Mouse (Mus musculus) spleen, embryonic (tissue): ENCODE data around the gene Gm572.

Experiments used
- CTCF ChIA-PET: fragments of 350-600 bp; sonication (Branson Sonifier 250); formaldehyde crosslinking; loops from one replicate; lab custom pipeline; 2022; lab: Charles Lee

Gene Gm572

GRCm38 (mm10) chr4:148664021-148664420 is 20.9 kb downstream of the Gm572 start:
- CTCF ChIA-PET, result no interaction called here

- CTCF ChIA-PET, result no interaction called here
Observed at GRCm38 (mm10) chr4:148667006-148667755, 24.1 kb downstream of the Gm572 start.

DNA sequence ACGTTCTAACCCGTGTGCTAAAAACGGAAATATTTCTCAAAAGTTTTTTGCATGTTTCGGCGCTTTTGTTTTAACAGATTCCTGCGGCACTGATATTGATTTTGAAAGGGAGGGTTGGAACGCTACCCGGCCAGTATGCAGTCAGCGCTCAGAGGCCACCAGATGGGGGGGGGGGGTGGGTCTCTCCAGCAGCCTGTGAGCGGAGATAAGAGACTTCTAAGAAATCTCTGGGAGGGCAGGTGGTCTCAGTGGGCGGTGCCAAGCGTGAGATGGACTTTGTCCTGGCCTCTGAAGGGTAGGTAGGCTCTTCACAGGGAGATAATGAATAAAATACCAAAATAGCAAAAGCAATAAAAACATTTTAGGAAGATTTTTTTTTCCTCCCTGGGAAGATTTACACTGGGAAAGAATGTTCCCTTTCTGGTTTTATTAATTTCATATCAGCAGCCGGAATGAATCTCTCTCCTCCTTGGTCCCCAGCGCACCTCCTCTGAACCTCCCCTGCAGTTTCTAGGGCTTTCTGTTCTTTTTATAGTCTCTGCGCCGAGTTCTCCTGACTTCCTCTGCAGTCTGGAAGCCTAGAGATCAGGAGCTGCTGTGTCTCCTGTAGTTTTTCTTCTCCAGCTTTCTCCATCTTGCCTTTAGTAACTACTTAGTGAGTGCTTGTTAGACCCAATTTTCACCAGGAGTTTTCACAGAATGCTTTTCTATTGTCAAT is 28.3 kb downstream of the Gm572 start:
- CTCF ChIA-PET, result no interaction called here

GRCm38 (mm10) chr4:148675043-148675442 is 31.9 kb downstream of the Gm572 start:
- CTCF ChIA-PET, result no interaction called here

DNA sequence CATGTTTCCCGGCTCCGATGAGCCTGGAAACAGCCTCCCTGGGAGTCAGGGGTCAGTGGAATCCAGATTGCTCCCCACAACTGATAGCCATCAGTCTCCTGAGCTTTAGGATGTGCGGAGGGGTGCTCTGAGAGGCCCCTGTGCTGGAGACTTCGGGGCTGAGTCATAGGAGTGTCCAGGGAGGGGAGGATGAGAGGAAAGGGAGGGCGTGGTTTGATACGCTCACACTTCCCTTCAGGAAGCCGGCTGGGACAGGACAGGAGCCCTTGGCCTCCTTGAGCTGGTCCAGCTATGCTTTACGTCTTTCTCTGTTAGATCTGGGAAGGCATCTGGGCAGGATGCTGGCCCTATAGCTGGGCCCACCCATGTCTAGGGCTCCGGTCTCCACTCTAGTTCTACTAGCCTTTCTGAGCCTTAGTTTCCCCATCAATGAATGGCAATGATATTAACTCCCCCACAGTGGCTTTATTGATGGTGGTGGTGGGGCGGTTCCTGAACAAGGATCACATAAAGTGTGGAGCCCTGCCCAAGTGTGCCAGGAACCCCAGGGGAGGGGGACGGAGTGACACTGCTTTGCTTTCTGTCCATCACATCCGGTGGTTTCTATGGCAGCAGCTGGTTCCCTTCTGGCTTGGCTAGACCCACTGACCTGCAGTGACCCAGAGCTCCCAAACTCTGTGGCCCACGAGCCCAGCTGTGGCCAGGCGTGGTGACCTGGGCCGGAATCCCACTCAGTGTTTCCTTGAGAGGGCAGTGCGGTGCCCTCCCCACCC is 33.3 kb downstream of the Gm572 start:
- CTCF ChIA-PET, result no interaction called here

GRCm38 (mm10) chr4:148676961-148677637 is 34.0 kb downstream of the Gm572 start:
- CTCF ChIA-PET, result interaction anchor here (0.6 kb wide), 1 partner anchor 518 kb away, joined by 3 read pairs; no protein-coding TSS in a partner anchor

GRCm38 (mm10) chr4:148678105-148678504 is 35.0 kb downstream of the Gm572 start:
- CTCF ChIA-PET, result no interaction called here

- CTCF ChIA-PET, result no interaction called here
Observed at GRCm38 (mm10) chr4:148680505-148681067, 37.5 kb downstream of the Gm572 start.

- CTCF ChIA-PET, result interaction anchor here (0.6 to 0.7 kb wide), 2 partner anchors 84 to 290 kb away, joined by 6 to 8 read pairs; no protein-coding TSS in a partner anchor
Observed at GRCm38 (mm10) chr4:148681429-148681828, 38.3 kb downstream of the Gm572 start.

DNA sequence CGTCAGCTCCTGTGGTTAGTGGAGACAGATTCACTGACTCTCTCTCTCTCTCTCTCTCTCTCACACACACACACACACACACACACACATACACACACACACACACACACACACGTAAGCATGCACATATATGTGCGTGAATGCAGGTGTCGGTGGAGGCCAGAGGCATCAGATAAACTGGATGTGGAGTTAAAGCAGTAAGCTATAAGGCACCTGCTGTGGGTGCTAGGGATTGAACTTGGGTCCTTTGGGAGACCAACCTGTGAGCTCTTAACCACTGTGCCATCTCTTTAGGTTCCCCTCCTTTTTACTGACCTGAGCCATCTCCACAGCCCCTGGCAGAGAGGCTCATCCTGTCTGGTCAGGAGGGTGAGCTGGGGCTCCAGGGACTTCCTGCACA is 39.8 kb downstream of the Gm572 start:
- CTCF ChIA-PET, result interaction anchor here (0.6 kb wide), 1 partner anchor 53 kb away, joined by 4 read pairs; no protein-coding TSS in a partner anchor

DNA sequence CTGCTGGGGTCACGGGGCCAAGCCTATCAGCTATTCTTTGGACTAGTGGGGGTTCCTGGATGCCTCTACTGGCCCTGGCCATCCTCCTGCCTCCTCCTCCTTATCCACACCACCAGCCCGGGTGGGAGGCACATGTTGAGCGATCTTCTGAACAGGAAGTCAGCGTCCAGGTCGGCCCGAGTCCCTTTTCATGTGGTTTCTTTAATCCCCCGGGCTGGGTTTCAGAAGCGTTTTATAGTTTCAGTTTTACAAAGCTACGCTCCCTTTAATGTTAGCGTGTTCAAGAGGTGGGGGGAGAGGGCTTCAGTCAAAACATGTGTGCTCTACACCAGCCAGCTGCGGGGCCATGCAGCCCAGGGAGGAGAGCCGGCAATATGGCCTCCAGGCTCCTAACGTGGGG is 40.4 kb downstream of the Gm572 start:
- CTCF ChIA-PET, result no interaction called here

GRCm38 (mm10) chr4:148686491-148686941 is 43.4 kb downstream of the Gm572 start:
- CTCF ChIA-PET, result no interaction called here

- CTCF ChIA-PET, result interaction anchor here (1.2 kb wide), 1 partner anchor 45 kb away, joined by 3 read pairs; the partner anchor contains the start of gene Gm572
Observed at GRCm38 (mm10) chr4:148688091-148688490, 45.0 kb downstream of the Gm572 start.

GRCm38 (mm10) chr4:148691185-148691584 is 48.1 kb downstream of the Gm572 start:
- CTCF ChIA-PET, result no interaction called here

DNA sequence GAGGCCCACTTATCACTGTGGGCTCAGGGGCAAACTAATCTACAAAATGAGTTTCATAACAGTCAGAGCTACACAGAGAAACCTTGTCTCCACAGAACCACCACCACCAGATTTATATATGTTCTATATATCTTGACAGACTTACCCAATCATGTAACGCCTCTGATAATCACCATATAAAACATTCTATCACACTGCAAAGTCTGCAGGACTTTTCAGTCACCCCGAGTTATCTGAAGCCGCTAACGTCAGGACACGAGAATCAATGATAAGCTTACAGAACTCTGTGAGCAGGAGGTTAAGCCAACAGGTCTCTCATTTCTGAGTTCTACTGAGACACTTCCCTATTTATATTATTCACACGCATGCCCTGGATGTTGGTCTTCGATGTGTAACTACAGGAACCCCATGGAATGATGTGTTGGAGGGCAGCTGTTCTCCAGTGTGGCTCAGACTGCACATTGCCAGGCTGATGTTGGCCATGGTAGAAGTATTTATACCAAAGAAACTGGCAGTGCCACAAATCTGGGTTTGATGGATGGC is 50.4 kb downstream of the Gm572 start:
- CTCF ChIA-PET, result no interaction called here

- CTCF ChIA-PET, result interaction anchor here (0.5 kb wide), 1 partner anchor 1096 kb away, joined by 3 read pairs; no protein-coding TSS in a partner anchor
Observed at GRCm38 (mm10) chr4:148704756-148705155, 61.6 kb downstream of the Gm572 start.

DNA sequence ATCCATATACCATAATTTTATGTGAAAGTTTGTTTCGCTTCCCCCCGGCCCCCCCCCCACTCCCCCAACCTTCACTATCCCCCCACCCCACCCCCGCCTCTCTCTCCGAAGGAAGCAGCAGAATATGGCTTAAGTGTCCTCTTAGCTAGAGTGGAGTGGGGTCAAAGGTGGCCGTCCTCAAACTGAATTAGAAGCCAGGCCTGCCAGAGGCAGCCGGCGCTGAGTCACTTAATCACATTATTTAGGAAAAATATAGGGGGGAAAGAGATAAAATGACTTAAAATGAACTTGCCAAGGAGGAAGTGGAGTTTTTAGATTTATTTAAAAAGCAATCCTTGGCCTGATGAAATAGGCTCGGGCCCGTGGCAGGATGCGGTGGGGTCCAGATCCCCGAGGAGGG is 65.7 kb downstream of the Gm572 start:
- CTCF ChIA-PET, result no interaction called here

GRCm38 (mm10) chr4:148710446-148710845 is 67.3 kb downstream of the Gm572 start:
- CTCF ChIA-PET, result no interaction called here

- CTCF ChIA-PET, result no interaction called here
Observed at GRCm38 (mm10) chr4:148711323-148711722, 68.2 kb downstream of the Gm572 start.

GRCm38 (mm10) chr4:148712632-148713031 is 69.5 kb downstream of the Gm572 start:
- CTCF ChIA-PET, result interaction anchor here (0.8 kb wide), 1 partner anchor 267 kb away, joined by 14 read pairs; no protein-coding TSS in a partner anchor
